Mouse (Mus musculus) MEL (cell line): ENCODE data around the gene Als2cr12. TPM values are rescaled to one million over a fixed set of nuclear protein-coding genes. Genes with fewer than 3 reads are reported as not detected.

Experiments
- DNase-seq: peaks from one replicate; pipeline ENCODE4 v3.0.0; 2011; ENCODE audit warnings: low read depth, low spot score
- H3K27ac ChIP-seq: 2 replicates; pipeline ENCODE4 v1.5.1; 2012; ENCODE audit warnings: low read depth, mild to moderate bottlenecking, control low read depth, low read length, moderate library complexity; ENCODE audit not compliant: control insufficient read depth
- H3K27me3 ChIP-seq, 2 experiments: fragments of 150-350 bp in 1 of 2; sonication (generic) in 1 of 2; 2 replicates each; pipeline ENCODE4 v1.6.1; 2012; ENCODE audit warnings: low read length in 2 of 2, mild to moderate bottlenecking in 2 of 2, improper control_type of control experiment in 1 of 2, moderate library complexity in 1 of 2; ENCODE audit not compliant: insufficient read depth in 2 of 2, control insufficient read depth in 1 of 2
- H3K36me3 ChIP-seq, 2 experiments: 2 replicates each; pipeline ENCODE4 v1.6.1; 2012 to 2014; ENCODE audit warnings: low read length in 2 of 2, improper control_type of control experiment in 1 of 2, inconsistent platforms in 1 of 2, mild to moderate bottlenecking in 1 of 2; ENCODE audit not compliant: insufficient read depth in 2 of 2, control insufficient read depth in 1 of 2
- H3K4me1 ChIP-seq, 2 experiments: fragments of 150-350 bp in 1 of 2; sonication (generic) in 1 of 2; 2 replicates each; pipeline ENCODE4 v1.6.1; 2012; ENCODE audit warnings: low read length in 2 of 2, improper control_type of control experiment in 1 of 2, mild to moderate bottlenecking in 1 of 2; ENCODE audit not compliant: insufficient read depth in 2 of 2, control insufficient read depth in 1 of 2
- H3K4me3 ChIP-seq, 2 experiments: fragments of 150-350 bp in 1 of 2; sonication (generic) in 1 of 2; 2 replicates each; pipeline ENCODE4 v1.5.1; 2012; ENCODE audit warnings: low read depth in 2 of 2, low read length in 2 of 2, mild to moderate bottlenecking in 2 of 2, moderate library complexity in 2 of 2, control low read depth in 1 of 2, improper control_type of control experiment in 1 of 2; ENCODE audit not compliant: control insufficient read depth in 1 of 2, insufficient read depth in 1 of 2
- H3K79me2 ChIP-seq: 2 replicates; pipeline ENCODE4 v1.6.1; 2012; ENCODE audit warnings: mild to moderate bottlenecking, low read length, moderate library complexity; ENCODE audit not compliant: control insufficient read depth, poor library complexity, insufficient read depth
- H3K9ac ChIP-seq: 2 replicates; pipeline ENCODE4 v1.6.1; 2012; ENCODE audit warnings: low read depth, mild to moderate bottlenecking, control low read depth, low read length, moderate library complexity; ENCODE audit not compliant: control insufficient read depth, poor library complexity, severe bottlenecking
- H3K9me3 ChIP-seq: fragments of 150-350 bp; sonication (generic); replicated peaks from 2 replicates; pipeline ENCODE4 v1.6.1; 2012; ENCODE audit warnings: mild to moderate bottlenecking, low read length, improper control_type of control experiment, moderate library complexity; ENCODE audit not compliant: insufficient read depth
- BHLHE40 ChIP-seq: IDR thresholded peaks from 2 replicates; pipeline ENCODE4 v1.6.1; 2012; ENCODE audit warnings: low read depth, mild to moderate bottlenecking, inconsistent platforms, low read length, improper control_type of control experiment, borderline replicate concordance
- CHD1 ChIP-seq: IDR thresholded peaks from 2 replicates; pipeline ENCODE4 v1.6.1; 2012; ENCODE audit warnings: low read depth, mild to moderate bottlenecking, inconsistent platforms, low read length, improper control_type of control experiment
- CHD2 ChIP-seq: IDR thresholded peaks from 2 replicates; pipeline ENCODE4 v1.6.1; 2011; ENCODE audit warnings: low read length, improper control_type of control experiment
- E2F4 ChIP-seq: IDR thresholded peaks from 2 replicates; pipeline ENCODE4 v1.6.1; 2011; ENCODE audit warnings: low read depth, low read length, improper control_type of control experiment, borderline replicate concordance
- EP300 ChIP-seq, 2 experiments: IDR thresholded peaks; 2 replicates each; pipeline ENCODE4 v1.6.1; 2011; ENCODE audit warnings: improper control_type of control experiment in 2 of 2, low read length in 2 of 2, low read depth in 1 of 2, mild to moderate bottlenecking in 1 of 2
- HCFC1 ChIP-seq: IDR thresholded peaks from 2 replicates; pipeline ENCODE4 v1.6.1; 2012; ENCODE audit warnings: low read depth, mild to moderate bottlenecking, inconsistent platforms, low read length, improper control_type of control experiment, moderate library complexity
- JUND ChIP-seq: IDR thresholded peaks from 2 replicates; pipeline ENCODE4 v1.6.1; 2011; ENCODE audit warnings: low read depth, mild to moderate bottlenecking, improper control_type of control experiment, low read length
- MAFK ChIP-seq: IDR thresholded peaks from 2 replicates; pipeline ENCODE4 v1.6.1; 2011; ENCODE audit warnings: low read depth, mild to moderate bottlenecking, low read length, improper control_type of control experiment, borderline replicate concordance
- MAZ ChIP-seq: IDR thresholded peaks from 2 replicates; pipeline ENCODE4 v1.6.1; 2012; ENCODE audit warnings: low read depth, mild to moderate bottlenecking, inconsistent platforms, low read length, improper control_type of control experiment
- MXI1 ChIP-seq: IDR thresholded peaks from 2 replicates; pipeline ENCODE4 v1.6.1; 2011; ENCODE audit warnings: mild to moderate bottlenecking, low read depth, low read length, improper control_type of control experiment
- POLR2AphosphoS2 ChIP-seq: IDR thresholded peaks from 2 replicates; pipeline ENCODE4 v1.6.1; 2011; ENCODE audit warnings: low read length, improper control_type of control experiment
- RAD21 ChIP-seq: IDR thresholded peaks from 2 replicates; pipeline ENCODE4 v1.6.1; 2011; ENCODE audit warnings: mild to moderate bottlenecking, low read depth, low read length, improper control_type of control experiment
- RCOR1 ChIP-seq: IDR thresholded peaks from 2 replicates; pipeline ENCODE4 v1.6.1; 2012; ENCODE audit warnings: low read depth, mild to moderate bottlenecking, inconsistent platforms, low read length, improper control_type of control experiment
- SIN3A ChIP-seq: IDR thresholded peaks from 2 replicates; pipeline ENCODE4 v1.6.1; 2012; ENCODE audit warnings: low read length, improper control_type of control experiment, inconsistent platforms
- SMC3 ChIP-seq: IDR thresholded peaks from 2 replicates; pipeline ENCODE4 v1.6.1; 2011; ENCODE audit warnings: low read depth, low read length, improper control_type of control experiment
- TCF12 ChIP-seq: IDR thresholded peaks from 2 replicates; pipeline ENCODE4 v1.6.1; 2014; ENCODE audit warnings: low read depth, mild to moderate bottlenecking, inconsistent platforms, low read length, improper control_type of control experiment, moderate library complexity
- UBTF ChIP-seq: IDR thresholded peaks from 2 replicates; pipeline ENCODE4 v1.6.1; 2012; ENCODE audit warnings: low read depth, mild to moderate bottlenecking, inconsistent platforms, low read length, improper control_type of control experiment, moderate library complexity, borderline replicate concordance; ENCODE audit not compliant: insufficient read depth
- USF2 ChIP-seq, 2 experiments: IDR thresholded peaks; 2 replicates each; pipeline ENCODE4 v1.6.1; 2011 to 2012; ENCODE audit warnings: improper control_type of control experiment in 2 of 2, low read length in 2 of 2, borderline replicate concordance in 1 of 2, inconsistent platforms in 1 of 2, low read depth in 1 of 2, mild to moderate bottlenecking in 1 of 2; ENCODE audit not compliant: insufficient read depth in 1 of 2
- polyA plus RNA-seq, 2 experiments: library from polyadenylated mRNA; stranded (reverse) in 1 of 2; unstranded in 1 of 2; fragments of >175 nt in 1 of 2; fragments of >200 nt in 1 of 2; gene quantifications; 2 replicates each; pipeline versions ENCODE4 v1.2.1 to v1.2.4; 2012; ENCODE audit warnings: low replicate concordance in 2 of 2, low read depth in 1 of 2; ENCODE audit not compliant: insufficient read length in 2 of 2, insufficient read depth in 1 of 2, missing spikeins in 1 of 2
- total RNA-seq: library from RNA; depleted of rRNA; stranded (reverse); fragments of 300-350 nt; gene quantifications from 2 replicates; pipeline ENCODE4 v1.2.3, GENCODE M21; 2012

The Als2cr12 gene
- total and polyA plus RNA-seq, 3 experiments, result not detected

DNA sequence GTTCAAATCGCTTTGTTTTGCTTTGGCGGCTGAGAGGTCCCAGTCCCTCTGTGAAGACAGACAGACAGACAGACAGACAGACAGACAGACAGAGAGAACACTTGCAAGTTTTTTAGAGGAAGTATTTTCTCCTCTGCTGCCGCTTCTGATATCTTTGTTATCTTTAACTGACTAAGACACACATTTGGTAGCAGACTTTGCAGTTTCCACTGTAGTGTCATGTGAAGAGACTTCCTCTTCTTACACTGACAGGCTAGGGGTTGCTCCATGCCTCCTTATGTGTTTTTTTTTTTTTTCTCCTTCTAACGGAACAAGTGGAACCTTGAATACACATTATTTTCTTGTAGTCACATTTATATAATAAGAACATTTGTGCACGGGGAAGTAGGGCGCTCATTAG lies 47.5 kb upstream of the Als2cr12 start (continued):
- no peak for TF ChIP-seq MAFK
- peak; percentile 93 for TF ChIP-seq SIN3A

DNA sequence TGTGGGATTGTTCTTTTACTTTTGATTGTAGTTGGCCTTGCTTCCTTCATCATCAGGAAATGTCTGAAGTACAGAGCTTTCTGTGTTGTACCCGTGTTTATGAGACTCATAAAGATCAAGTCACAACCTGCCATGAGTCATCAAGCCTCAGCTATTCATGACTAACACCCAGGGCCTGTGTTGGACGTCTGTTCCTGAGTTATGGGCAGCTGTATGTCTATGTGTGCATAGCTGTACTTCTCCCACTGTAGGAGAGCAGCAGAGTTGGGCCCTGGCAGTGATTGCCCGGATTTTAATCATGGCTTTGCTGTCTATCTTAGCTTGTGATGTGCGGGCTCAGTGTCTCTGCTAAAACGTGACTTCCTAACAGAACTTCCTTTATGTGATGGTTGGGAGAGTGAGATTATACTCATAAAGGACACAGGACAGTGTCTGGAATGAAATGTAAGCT lies 46.8 kb upstream of the Als2cr12 start:
- Histone ChIP-seq H3K27me3 (no peaks in the 10 kb centered on the region), H3K27ac (peak overlapping the region; percentile 98), H3K9ac (peak overlapping the region; percentile 56), H3K9me3 (no peaks in the 10 kb centered on the region), H3K79me2 (no peaks in the 10 kb centered on the region), H3K4me1 (peaks cover 9 to 25% of the 10 kb centered on the region in 2 experiments), H3K36me3 (peaks cover 0 to 25% of the 10 kb centered on the region in 2 experiments; a peak in 2 of 4 replicates), H3K4me3 (peak overlapping the region in 1 of 2 experiments; percentile 38; a peak in 2 of 4 replicates)
- TF ChIP-seq EP300 (IDR thresholded peaks at IDR 0.05; ENCODE audit: low read depth in 1 of 2, low read length in 2 of 2) (peak in 1 of 2 experiments; percentile 46; a peak in 1 of 4 replicates), RCOR1 (peak; percentile 94), UBTF (no peak), TCF12 (peak; percentile 58), BHLHE40 (peak; percentile 99)
- DNase-seq, result peak; percentile 78

DNA sequence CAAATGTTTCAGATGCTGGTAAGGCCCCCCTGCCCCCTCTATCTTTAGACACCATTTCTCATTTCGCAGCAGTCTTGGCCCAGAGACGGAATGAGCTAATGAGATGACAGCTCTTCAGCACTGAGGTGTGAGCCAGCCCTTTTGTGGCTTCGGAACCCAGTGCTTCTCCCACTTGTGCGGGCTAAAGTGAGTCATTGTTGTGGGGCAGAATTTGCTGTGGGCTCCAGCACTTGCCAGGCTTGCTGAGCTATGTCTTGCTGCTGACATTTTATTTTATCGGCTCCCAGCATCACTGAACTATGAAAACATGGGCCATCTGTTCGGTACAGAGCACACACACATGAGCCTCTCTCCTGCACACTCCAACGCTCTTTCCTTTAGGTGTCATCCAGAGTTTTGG lies 43.7 kb upstream of the Als2cr12 start:
- H3K9me3 ChIP-seq, result no peaks in the 10 kb centered on the region
- H3K79me2 ChIP-seq, result no peaks in the 10 kb centered on the region
- H3K4me1 ChIP-seq, result peaks cover 9 to 20% of the 10 kb centered on the region in 2 experiments
- no peaks in the 10 kb centered on the region for H3K27me3 ChIP-seq
- H3K36me3 ChIP-seq, result peaks cover 0 to 19% of the 10 kb centered on the region in 2 experiments; a peak in 2 of 4 replicates
- H3K9ac ChIP-seq, result no peak overlapping the region
- TF ChIP-seq MXI1 (no peak), SMC3 (no peak), E2F4 (no peak), POLR2AphosphoS2 (no peak), HCFC1 (no peak), MAZ (no peak), USF2 (IDR thresholded peaks at IDR 0.05; ENCODE audit: borderline replicate concordance in 1 of 2, insufficient read depth in 1 of 2, low read depth in 1 of 2, low read length in 2 of 2) (no peak), CHD1 (no peak), RCOR1 (no peak), CHD2 (no peak), JUND (no peak), RAD21 (no peak)
- H3K4me3 ChIP-seq, result no peak overlapping the region
- no peak for DNase-seq
- no peak overlapping the region for H3K27ac ChIP-seq
